Mouse (Mus musculus): Measurements from ENCODE around the gene Gm960.
"Not testable (repeated sequence)": the region's sequence is repeated elsewhere in the genome, so short reads cannot be mapped to it uniquely, and the experiment has no call there.

Gene Gm960

DNA sequence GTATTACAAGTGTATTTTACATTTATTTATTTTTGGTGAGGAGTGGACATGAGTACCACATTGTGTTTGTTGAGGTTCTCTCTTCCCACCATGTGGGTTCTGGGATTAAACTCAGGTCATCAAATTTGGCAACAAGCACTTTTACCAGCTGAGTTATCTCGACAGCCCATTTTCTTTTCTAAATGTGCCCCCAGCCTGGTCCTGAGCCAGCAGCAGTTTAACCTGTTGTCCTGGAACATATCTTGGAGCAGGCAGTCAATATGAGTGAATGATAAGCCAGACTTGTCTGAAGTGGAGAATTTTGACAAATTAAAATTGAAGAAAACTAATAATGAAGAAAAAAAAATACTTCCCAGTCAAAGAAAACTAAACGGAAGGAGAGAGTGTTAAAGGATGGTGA is 102.4 kb downstream of the Gm960 start:
- no peak for DNase-seq (ENCODE audit: inconsistent age in 2 of 2, low spot score in 1 of 2)

GRCm38 (mm10) chr19:4593792-4594522 is 104.5 kb downstream of the Gm960 start:
- peak in 1 of 2 experiments; percentile 62 for DNase-seq (ENCODE audit: inconsistent age in 2 of 2, low spot score in 1 of 2)

DNA sequence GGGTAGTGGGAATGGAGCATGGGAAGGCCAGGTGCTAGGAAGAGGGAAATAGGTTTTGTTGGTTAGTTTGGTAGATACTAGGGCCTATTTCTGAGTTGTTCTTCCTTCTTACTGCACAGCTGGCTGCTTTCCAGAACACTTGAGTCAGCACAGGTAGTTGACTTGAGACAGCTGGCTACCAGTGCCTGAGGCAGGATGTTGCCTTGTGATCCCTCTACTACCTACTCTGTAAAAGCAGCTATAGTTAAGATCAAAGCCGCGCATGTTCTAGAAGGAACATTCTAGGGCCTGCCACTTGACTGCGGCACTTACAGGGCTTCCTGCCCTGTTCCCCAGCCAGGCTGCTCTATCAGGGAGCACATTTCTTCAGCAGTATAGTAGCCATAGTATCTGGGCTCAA is 108.4 kb downstream of the Gm960 start:
- DNase-seq (ENCODE audit: inconsistent age in 2 of 2, low spot score in 1 of 2): peak in 1 of 2 experiments; percentile 50

DNA sequence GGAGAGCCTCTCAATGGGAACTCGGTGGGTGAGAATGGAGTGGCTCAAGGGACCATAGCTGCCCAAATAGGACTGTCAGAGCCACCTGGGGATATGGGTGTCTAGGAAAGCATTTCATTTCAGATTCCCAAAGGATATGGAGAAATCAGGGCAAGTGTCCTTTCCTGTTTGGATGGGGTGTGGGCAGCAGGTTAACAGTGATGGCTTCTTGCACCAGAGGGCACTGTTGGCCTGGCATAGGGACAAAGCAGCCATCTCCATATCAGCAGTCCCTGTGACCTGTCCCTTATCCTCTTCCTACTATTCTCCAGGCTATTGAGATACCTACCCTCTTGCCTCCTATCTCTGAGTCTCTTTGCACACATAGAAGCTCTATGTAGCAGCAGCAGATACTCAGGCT is 109.4 kb downstream of the Gm960 start:
- peak in 1 of 2 experiments; percentile 58 for DNase-seq (ENCODE audit: inconsistent age in 2 of 2, low spot score in 1 of 2)

DNA sequence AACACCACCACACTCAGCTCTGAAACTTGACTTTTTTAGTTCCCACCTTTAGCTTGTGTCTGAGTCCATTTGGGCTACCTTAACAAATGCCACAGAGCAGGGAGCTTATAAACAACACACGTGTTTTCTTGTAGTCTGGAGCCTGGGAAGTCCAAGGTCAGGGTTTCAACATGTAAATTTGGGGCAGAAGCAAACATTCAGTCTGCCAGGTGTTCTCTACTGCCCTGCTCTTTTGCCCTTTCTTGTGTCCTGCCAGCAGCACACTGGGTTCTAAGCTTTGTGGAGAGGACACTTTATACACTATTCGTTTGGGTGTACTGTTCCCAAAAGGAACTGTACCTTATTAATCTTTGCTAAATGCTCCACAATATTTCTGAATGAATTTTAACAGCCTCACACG is 110.0 kb downstream of the Gm960 start:
- DNase-seq (ENCODE audit: inconsistent age in 2 of 2, low spot score in 1 of 2): no peak

GRCm38 (mm10) chr19:4587426-4587825 is 111.0 kb downstream of the Gm960 start:
- DNase-seq (ENCODE audit: inconsistent age in 2 of 2, low spot score in 1 of 2): no peak

GRCm38 (mm10) chr19:4586783-4587182 is 111.7 kb downstream of the Gm960 start:
- DNase-seq (ENCODE audit: inconsistent age in 2 of 2, low spot score in 1 of 2): not testable (repeated sequence)

GRCm38 (mm10) chr19:4583856-4584255 is 114.6 kb downstream of the Gm960 start:
- DNase-seq (ENCODE audit: inconsistent age in 2 of 2, low spot score in 1 of 2): no peak

- DNase-seq (ENCODE audit: inconsistent age in 2 of 2, low spot score in 1 of 2): peak in 1 of 2 experiments; percentile 46
Measured at GRCm38 (mm10) chr19:4579296-4579695, 119.2 kb downstream of the Gm960 start.

GRCm38 (mm10) chr19:4578799-4579198 is 119.7 kb downstream of the Gm960 start:
- peak; percentile 61 to 92 for DNase-seq (ENCODE audit: inconsistent age in 2 of 2, low spot score in 1 of 2)

Data from adrenal gland, adult (tissue).